Mouse (Mus musculus): ENCODE results near the gene Gpr183.
A peak's percentile ranks its signal among the peaks of the same experiment; 100 is the strongest.

Gpr183 gene

DNA sequence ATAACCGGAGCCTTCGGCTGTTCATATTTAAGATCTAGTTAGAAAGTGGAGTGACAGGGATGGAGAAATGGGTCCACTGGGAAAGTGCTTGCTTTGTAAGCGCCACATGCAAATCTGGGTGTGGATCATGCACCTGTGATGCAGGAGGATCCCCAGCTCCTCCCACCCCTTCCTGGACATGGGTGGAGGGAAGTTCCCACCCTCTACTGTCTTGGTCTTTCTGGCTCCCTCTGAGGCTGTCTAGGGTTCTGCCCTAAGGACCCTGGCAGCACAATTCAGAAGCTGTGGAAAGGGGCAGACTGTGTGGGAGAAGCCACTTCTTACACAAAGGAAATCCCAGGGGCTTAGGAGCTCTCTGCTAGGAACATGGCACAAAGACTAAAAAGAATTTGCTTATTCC, 33.4 kb downstream of the Gpr183 start:
- DNase-seq (ENCODE audit: low spot score) = no peak

DNA sequence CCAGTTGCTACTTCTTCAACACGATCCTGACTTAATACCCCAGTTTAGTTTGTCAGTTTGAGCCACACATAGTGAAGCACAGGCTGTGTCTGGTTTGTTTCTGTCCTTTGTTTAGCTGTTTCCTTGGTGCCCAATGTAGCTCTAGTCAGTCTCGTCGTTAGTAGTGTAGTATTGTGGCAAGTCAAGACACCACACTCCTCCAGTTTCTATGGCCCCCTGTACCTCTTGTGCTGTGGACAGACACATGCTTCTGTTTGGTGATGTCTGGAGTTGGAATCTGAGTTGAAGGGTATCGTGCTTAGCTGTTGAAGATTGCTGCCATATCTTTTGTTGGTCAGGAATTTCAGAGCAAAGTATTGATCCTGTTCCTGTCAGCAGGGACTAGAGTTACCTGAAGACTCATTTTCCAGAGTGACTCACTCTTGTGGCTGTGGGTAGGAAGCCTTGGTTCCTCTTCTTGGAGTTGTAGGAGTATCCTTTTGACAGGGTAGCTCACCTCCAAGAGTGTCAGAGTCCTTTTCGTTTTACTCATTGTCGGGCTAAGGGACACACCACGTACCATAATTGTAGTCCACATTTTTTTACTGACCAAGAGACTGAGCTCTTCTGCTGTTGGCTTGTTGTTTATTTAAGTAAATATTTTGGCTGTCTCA, 34.1 kb downstream of the Gpr183 start:
- no peak for DNase-seq (ENCODE audit: low spot score)

DNA sequence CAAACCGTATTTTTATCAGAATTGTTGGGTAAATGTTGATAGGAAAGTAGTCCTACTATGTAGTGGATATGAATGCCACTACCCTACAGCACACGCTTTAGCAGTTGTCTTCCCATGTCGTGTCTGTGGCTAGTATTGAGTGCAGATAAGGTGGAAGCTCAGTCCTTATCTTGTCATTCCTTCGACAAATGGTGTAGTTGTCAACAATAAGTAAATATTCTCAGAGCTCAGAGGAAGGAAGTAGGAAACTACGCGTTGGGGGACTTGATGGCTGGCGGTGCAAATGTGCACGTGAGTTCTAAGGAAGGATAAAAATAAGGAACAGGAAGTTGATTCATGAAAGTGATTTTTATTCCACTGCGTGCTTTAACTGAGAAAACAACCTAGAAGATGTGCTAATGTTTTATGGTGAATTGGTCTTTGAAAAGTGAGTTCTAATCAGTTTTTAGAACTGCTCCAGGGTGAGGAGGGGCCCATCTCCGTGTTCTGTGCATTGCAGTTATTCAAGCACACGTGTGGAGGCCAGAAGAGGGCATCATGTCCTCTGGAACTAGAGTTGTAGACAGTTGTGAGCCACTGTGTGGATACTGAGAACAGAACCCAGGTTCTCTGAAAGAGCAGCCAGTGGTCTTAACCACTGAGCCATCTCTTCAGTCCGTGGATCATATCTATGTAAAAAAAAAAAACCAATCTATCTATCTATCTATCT, 35.6 kb downstream of the Gpr183 start:
- DNase-seq (ENCODE audit: low spot score) = no peak

DNA sequence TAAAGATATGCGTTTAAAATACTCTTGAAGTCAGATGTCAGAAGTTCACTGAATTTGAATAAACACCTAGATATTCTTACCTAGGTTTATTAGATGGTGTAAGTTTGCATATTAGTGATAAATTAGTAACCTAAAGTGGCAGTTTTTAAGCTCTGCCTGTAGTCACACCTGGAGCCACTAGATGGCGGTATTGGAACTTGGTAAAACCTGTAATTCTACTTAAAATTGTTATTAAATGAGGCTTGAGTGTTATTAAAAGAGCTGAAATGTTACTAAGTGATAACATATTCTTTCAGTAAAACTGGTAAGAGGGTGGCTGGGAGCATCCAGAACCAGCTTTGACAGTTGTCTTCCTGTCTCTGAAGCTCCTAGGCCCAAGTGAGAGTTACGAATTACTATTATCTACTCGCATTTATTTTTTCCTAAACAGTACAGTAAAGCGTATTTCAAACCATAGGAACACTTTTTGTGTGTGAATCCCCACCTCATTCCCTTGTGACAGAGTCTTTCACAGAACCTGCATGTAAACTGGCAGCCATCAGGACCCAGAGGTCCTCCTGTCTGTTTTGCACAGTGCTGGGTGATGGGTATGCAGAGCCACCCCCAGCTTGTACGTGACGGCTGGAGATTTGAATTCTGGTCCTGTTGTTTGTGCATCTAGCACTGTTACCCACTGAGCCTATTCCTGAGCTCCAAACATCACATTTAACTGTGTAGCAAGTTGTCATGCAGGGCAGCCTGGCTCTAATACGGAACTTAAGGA, 36.4 kb downstream of the Gpr183 start:
- peak; percentile 64 for DNase-seq (ENCODE audit: low spot score)

DNA sequence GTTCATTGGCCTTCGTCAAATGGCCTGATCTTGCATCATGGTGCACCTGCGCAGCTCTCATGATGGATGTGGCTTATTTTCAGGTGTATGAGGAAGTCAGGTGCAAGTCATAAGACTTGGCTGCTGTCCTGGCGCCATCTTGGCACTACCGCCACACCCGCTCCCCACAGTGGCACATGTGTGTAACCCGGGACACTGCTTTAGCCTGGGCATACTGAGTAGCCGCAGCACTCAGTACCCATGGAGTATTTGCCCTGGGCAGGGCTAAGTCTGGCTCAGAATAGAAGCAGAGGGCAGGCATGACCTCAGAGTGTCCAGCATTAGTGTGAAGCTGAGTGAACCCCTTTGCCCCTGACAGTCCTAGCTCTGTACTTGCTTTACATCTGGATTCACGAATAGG, 37.5 kb downstream of the Gpr183 start:
- no peak for DNase-seq (ENCODE audit: low spot score)

DNA sequence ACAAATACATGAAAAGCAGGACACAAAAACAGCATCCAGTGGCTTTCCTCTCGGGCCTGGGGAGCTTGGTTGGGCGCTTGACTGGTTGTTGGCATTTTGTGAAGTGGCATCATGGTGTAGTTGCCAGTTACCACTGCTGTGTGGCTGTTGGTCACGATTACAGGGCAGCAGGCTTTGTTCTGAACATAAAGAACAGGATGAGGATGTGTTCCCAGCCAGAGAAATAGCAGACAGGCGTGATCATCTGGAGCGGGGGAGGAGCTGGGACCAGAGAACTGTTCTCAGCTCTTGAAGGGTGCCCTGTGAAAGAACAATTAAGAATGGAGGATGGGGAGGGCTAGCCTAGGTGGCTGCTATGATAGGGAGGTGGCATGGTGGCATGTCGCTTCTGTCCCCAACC, 38.1 kb downstream of the Gpr183 start:
- no peak for DNase-seq (ENCODE audit: low spot score)

DNA sequence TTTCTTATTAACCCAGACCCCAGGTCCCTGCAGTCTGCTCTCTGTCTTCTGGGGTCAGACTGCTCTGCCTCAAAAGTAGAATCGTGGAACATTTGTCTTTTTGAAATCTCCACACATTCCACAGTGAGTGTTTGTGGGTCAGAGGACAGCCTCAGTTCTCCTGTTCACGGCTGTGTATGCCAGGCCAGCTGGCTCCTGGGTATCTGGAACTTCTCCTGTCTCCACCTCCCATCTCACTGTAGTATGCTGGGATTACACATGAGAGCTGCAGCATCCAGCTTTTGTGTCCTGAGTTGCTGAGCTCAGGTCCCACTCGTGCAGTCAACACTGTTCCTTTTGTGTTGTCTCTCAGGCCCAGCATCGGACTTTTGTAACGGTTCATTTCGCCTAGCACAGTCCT, 40.1 kb downstream of the Gpr183 start:
- DNase-seq (ENCODE audit: low spot score) = no peak

DNA sequence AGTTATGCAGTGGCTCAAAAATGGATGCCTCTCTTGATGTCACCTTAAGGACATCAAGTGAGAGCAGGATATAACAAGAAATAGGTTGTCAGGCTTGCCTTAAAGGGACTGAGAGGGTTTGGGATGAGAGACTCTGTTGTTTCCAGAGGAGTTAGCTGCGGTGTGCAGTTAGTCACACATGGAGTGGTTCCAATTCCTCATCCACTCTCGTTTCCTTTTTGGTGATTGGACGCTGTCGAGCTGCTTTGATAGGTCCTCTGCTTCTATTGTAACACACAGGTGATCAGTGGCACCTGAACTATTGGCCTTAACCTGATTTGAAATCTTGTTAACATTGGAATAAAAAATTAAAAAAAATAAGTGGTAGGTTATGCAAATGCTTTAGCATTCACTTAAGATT, 42.3 kb downstream of the Gpr183 start:
- no peak for DNase-seq (ENCODE audit: low spot score)

DNA sequence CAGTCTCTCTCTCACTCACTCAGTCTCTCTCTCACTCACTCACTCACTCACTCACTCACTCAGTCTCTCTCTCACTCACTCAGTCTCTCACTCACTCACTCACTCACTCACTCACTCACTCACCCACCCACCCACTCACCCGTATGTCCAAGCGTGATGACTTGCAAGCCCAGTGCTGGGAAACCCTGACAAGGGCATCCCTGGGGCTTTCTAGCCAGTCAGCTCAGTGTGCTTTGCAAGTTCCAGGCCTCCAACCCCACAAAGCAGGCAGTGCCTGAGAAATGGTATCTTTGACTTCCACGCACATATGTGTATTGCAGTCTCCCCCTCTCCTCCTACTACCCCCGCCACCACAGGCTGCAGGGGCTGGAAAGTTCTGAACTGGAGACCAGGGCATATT, 43.0 kb downstream of the Gpr183 start:
- DNase-seq (ENCODE audit: low spot score) = no peak

DNA sequence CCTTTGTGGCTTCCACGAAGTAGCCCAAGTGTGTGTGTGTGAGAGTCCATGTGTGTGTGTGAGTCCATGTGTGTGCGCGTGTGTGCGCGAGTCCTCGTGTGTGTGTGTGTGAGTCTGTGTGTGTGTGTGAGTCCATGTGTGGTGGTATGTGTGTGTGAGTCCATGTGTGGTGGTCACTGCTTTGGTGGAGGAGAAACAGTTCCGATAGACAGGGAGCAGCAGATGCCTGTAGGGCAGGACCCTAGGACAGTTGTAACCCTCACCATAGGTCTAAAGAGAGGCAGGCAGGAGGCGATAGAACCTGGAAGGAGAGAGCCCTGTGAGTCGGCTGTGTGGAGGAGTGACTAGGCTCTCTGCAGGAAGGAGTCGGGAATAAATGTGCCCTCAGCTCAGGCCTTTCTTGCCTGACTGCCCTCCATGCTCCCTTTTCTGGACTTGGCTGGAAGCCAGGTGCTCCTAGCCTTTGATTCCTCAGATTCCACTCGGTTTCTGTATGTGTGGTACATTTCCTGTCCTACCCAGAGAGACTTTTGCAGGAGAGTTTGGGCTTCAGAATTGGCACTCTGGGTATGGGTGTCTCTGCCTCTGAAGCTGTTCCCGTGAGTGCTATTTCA, 44.4 kb downstream of the Gpr183 start:
- DNase-seq (ENCODE audit: low spot score) = peak; percentile 18

DNA sequence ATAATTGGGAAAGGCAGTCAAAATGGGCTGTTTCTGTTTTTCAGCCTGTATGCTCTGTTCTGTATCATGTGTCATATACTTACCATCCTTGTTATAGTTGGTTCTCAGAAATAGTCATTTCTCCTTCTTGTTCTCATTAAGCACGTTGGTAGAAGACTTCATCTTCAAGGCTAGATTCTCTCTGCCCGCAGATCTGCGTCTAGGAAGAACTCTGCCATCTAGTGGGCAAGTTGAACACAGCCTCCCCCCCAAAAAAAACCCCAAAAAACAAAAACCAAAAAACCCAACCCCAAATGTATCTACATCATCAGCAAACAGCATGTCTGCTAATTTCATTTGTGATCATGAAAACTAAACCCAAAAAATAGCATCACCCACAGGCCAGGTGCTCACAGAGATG, 45.2 kb downstream of the Gpr183 start:
- no peak for DNase-seq (ENCODE audit: low spot score)

DNA sequence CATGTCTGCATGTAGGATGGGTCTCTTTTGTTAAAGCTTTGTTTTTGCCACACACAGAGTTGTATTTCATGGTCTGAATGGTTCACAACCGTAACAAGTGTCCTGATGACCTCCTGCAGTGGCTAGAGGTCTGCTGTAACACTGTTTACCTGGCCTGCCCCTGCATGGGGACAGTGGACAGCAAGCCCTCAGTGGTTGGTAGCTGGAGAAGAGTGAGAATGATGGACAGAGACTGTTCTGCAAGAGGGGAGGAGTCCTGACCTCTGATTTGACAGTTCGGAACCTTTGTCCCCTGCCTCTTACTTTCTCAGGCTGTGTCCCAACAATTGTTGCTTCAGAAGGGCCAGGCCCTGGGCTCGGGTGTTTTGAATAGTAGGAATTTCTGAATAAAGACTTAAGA, 46.7 kb downstream of the Gpr183 start:
- DNase-seq (ENCODE audit: low spot score) = no peak

DNA sequence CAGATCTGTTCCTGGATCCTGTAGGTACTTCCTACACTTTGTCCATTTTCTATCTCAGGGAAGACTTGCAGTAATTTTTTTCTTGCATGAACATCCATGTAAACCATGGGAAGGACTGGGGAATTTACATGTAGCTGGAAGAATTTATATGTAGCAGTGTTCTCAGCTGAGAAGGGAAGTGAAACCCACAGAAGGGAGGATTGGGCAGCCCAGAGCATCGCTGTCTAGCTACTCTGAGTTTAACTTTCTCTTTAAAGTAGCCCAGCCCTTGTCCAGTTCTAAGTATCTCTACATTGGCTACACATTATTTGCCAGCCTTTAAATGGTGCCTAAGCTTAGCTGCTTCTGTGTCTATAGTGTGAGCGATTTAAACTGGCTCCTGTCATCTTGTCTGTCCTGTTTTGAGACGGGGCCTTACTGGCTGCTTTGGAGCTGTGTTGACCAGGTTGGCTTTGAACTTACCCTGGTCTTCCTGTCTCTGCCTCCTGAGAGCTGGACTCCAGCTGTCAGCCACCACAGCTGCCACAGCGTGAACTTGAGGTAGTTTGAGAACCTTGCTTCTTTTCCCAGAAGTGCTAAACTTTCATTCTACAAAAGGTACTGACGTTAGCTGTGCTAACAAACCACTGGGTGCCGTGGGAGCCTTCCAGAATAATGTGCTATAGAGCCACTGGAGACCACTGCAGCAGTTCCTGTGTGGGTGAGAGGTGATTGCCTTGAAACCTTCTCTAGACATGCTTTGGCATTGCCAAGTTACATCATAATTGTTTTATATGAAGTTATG, 48.5 kb downstream of the Gpr183 start:
- no peak for DNase-seq (ENCODE audit: low spot score)

DNA sequence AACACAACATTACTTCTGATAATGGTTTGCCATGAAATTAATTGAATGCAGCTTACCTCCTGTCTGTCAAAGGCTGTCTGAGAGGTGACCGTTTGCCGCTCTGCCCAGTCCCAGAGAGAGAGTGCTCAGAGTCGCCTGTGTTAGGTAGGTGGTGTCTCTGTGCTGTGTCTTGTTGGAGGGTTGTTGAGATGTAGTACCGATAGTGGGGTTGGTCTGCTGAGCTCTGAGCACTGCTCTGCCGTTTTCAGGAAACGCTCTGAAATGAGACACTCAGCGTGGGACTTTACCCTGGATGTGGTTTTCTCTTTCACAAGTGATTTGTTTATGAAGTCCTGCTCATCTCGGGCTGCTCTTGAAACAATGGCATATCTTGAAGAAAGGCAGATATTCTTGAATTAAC, 49.4 kb downstream of the Gpr183 start, which contains the start of gene Gpr18:
TSS of gene Gpr18 (minus strand) at position 161 of the 400 bp plus-strand sequence.
- DNase-seq (ENCODE audit: low spot score) = no peak

DNA sequence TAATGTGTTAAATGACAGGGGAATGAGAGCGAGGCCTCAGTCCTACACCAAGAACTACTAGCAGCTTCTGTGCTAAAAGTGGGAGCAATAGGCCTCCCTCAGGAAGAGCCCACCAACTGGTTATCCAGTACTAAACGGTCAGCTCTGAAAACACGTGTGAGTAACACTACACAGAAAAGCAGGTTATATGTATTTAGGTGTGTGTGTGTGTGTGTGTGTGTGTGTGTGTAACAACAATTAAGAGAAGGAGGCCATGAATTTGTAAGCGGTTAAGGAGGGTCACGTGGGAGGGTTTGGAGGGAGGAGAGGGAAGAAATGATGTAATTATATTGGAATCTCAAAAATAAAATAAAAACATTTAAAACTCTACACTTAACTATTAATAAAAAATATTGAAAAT, 49.9 kb downstream of the Gpr183 start:
- DNase-seq (ENCODE audit: low spot score) = no peak

DNA sequence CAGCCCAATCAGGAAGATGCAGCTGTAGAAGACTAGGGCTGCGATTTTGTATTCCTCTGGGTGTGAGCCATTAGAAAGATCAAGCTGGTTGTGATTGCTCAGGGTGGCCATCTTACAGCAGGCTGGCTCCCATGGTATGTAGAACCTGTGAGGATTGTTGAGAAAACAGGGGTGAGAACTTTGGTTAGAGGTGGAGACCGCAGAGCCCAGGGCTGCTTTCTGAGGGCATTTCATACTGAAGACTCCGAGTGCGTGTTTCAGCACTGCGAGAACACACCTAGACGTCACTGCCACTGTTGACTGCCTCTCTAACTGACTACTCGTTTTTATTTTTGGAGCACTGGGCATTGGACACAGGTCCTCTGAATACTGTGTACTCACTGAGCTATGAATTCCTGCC, 52.5 kb downstream of the Gpr183 start:
- no peak for DNase-seq (ENCODE audit: low spot score)

DNA sequence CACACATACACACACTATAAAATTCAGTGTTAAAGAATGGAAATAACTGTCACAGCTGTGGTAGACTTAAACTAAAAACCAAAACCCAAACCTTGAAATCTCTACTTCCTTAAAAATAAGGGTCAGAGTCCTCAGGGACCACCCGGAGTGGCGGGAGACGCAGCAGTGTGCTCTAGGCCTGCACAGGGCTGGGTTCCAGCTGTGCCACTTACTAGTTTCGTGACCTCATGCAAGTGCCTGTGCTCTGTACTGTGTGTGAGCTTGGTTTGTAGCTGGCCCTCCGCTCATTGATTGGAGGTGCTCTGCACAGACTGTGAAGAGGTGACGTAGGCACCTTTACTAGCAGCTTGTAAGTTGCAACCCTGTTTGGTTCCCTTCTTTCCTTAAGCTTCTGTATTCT, 55.1 kb downstream of the Gpr183 start:
- no peak for DNase-seq (ENCODE audit: low spot score)

DNA sequence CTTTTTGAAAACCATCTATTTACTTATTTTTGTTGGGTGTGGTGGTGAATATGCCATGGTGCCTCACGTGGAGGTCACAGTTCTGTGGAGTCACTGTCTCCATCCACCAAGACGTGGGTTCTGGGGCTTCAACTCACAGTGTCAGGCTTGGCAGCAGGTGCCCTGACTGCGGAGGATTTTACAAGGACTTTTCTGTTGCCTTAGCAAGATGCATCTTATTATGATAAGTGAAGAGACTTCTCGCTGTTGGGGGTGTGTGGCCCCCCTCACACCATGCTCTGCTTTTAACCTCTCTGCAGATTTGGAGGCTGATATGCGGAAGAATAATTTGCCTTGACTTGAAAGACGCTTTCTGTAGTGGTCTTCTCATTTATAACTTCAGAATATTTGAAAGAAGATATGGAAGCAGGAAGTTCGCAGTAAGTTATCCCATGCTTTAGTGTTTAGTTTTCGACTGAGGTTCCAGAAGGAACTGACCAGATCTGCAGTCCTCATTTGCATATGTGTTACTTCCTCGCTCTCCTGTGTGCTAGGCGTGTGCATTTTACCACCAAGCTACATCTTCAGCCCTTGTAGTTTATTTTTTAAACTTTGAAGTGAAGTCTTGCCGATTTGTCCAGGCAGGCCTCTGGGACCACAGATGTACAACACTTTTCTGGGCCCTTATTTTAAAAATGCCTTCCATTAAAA, 57.9 kb downstream of the Gpr183 start:
- DNase-seq (ENCODE audit: low spot score) = no peak

DNA sequence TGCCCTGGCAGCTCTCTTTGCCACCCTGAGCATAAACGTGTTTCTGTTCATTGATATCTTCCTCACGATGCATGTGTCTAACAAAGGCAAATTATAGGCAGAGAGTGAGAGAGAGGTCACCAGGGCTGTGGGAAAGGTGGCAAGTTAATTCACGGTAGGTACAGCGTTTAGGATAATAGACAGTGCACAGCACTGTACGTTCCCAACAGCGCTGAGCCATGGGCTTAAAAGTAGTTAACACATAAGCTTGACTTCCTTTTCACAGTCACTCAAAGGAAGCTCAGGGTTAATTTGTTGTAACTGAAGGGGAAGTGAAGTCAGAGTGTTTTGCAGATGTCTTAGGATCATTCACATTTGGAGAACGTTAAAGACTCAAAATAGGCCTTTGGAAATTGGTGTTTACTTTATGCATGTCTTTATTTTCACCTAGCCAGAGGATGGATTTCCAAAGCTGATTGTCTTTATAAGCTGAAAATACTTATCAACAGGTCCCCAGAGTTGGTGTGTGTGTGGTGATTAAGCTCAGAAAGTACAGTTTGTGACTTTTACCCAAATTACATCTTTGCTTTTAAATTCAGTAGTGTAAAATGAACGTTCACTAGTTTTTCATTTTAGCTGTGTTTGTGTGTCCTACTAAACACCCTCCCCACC, 58.5 kb downstream of the Gpr183 start:
- no peak for DNase-seq (ENCODE audit: low spot score)

DNA sequence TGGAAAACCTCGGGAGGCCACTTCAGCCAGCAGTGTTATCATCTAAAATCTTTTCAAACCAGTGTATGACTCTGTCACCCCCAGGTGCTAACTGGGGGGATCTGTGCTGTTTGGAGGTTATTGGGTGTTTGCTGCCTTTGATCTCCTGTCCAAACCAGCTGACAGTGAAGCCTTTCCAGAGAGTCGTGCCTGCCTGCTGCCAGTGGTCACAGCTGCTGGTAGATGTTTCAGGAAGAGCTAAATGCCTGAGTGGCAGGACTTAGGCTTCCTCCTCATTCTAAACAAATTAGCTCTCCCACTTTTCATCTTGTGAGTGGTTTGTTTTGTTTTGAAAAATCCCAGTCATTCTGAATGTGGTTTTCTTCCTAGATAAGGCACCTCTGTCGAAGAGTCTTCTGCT, 60.2 kb downstream of the Gpr183 start:
- DNase-seq (ENCODE audit: low spot score) = no peak

DNA sequence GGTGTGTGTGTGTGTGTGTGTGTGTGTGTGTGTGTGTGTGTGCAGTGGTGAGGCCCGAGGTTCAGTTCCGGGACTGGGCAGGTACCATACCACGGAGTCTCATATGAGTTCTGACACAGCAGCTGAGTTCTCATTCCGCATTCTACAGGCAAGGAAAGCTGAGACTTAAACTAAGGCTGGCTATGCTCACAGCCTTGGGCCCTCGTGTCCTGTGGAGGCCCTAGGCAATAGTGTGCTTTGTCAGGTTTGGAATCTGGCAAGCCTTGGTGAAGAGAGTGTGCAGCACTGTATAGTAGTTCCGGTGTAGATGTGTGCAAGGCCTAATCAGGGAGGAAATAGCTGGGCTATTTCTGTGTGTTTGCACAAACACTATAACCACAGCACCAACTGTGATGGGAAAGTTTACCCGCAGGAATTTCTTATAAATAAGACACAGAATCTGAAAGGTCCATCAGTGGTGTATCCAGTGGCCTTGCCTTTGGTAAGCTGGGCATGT, 61.6 kb downstream of the Gpr183 start:
- DNase-seq (ENCODE audit: low spot score) = no peak
